In genomic region chr12:41022516-41022915, GRCm38 (mm10) we compare ENCODE assay signal across 21 mouse cellular contexts. TPM values are rescaled to one million over a fixed set of nuclear protein-coding genes. Genes with fewer than 3 reads are reported as not detected.
DNase-seq lines count a peak whose midpoint lies in the region; ATAC-seq and TF ChIP-seq lines count a peak whose summit lies in the region.
"Had no signal": no experiment of that assay in that cellular context is flagged by ENCODE, and none has a peak within 500 bp of the region (broad histone marks: within the 10 kb centered on the region; RNA-seq: fewer than 3 reads in every experiment).

No protein-coding gene starts in this region.

- TF ChIP-seq CTCF in kidney, postnatal 0 days (IDR thresholded peaks at IDR 0.05; ENCODE audit: low read depth), result no peak

- WGBS in kidney, postnatal 0 days, result 60% methylated on average over 1 of the region's 1 CpGs
- WGBS in liver, embryonic 12.5 days (ENCODE audit: insufficient replicate concordance), result 85% methylated on average over 1 of the region's 1 CpGs

- peak; percentile 36 for ATAC-seq in frontal cortex, adult (ENCODE audit: low TSS enrichment)
- ATAC-seq in kidney, postnatal 0 days (replicated peaks; ENCODE audit: low FRiP score, low read depth), result no peak
- no peak for ATAC-seq in liver, embryonic 12.5 days
- ATAC-seq in activated CD4-positive, CD25-positive, alpha-beta regulatory T cell, adult 4 months, result no peak

- no peak overlapping the region for H3K27ac ChIP-seq in kidney, postnatal 0 days
- no peak overlapping the region for H3K27ac ChIP-seq in liver, embryonic 12.5 days
- H3K27ac ChIP-seq: forebrain, embryonic 12.5 days; gastrocnemius, adult 2 months; hindbrain, embryonic 14.5 days; limb, embryonic 15.5 days; liver, embryonic 15.5 days; midbrain, embryonic 12.5 days; neural tube, embryonic 15.5 days had no signal

- H3K9me3 ChIP-seq in kidney, postnatal 0 days (replicated peaks; ENCODE audit: low read length), result no peaks in the 10 kb centered on the region
- H3K9me3 ChIP-seq in liver, embryonic 12.5 days (replicated peaks), result no peaks in the 10 kb centered on the region
- H3K9me3 ChIP-seq: limb, embryonic 15.5 days; liver, embryonic 15.5 days; midbrain, embryonic 12.5 days; neural tube, embryonic 15.5 days had no signal

- no peaks in the 10 kb centered on the region for H3K4me1 ChIP-seq in kidney, postnatal 0 days (replicated peaks; ENCODE audit: insufficient read depth, low read length)
- H3K4me1 ChIP-seq in liver, embryonic 12.5 days, result peaks cover 22% of the 10 kb centered on the region
- H3K4me1 ChIP-seq: forebrain, embryonic 12.5 days; limb, embryonic 15.5 days; midbrain, embryonic 12.5 days had no signal

- no peak overlapping the region for H3K9ac ChIP-seq in kidney, postnatal 0 days (ENCODE audit: low read depth, low read length)
- H3K9ac ChIP-seq in liver, embryonic 12.5 days, result no peak overlapping the region
- H3K9ac ChIP-seq: forebrain, embryonic 12.5 days; hindbrain, embryonic 14.5 days; limb, embryonic 15.5 days; liver, embryonic 15.5 days; midbrain, embryonic 12.5 days; neural tube, embryonic 15.5 days had no signal

- H3K27me3 ChIP-seq in kidney, postnatal 0 days (ENCODE audit: insufficient read depth, low read length), result no peaks in the 10 kb centered on the region
- no peaks in the 10 kb centered on the region for H3K27me3 ChIP-seq in liver, embryonic 12.5 days (replicated peaks)
- H3K27me3 ChIP-seq: forebrain, embryonic 12.5 days; limb, embryonic 15.5 days; liver, embryonic 15.5 days; midbrain, embryonic 12.5 days; neural tube, embryonic 15.5 days had no signal

- no peak overlapping the region for H3K4me2 ChIP-seq in kidney, postnatal 0 days (ENCODE audit: low read length)
- H3K4me2 ChIP-seq in liver, embryonic 12.5 days, result no peak overlapping the region
- H3K4me2 ChIP-seq: forebrain, embryonic 12.5 days; hindbrain, embryonic 14.5 days; limb, embryonic 15.5 days; liver, embryonic 15.5 days; midbrain, embryonic 12.5 days; neural tube, embryonic 15.5 days had no signal

- H3K36me3 ChIP-seq in kidney, postnatal 0 days (ENCODE audit: insufficient read depth, low read length), result no peaks in the 10 kb centered on the region
- no peaks in the 10 kb centered on the region for H3K36me3 ChIP-seq in liver, embryonic 12.5 days
- H3K36me3 ChIP-seq: forebrain, embryonic 12.5 days; limb, embryonic 15.5 days; liver, embryonic 15.5 days; midbrain, embryonic 12.5 days; neural tube, embryonic 15.5 days had no signal

- no peak overlapping the region for H3K4me3 ChIP-seq in kidney, postnatal 0 days (replicated peaks; ENCODE audit: low read depth, low read length)
- H3K4me3 ChIP-seq in liver, embryonic 12.5 days, result no peak overlapping the region
- H3K4me3 ChIP-seq: forebrain, embryonic 12.5 days; gastrocnemius, adult 2 months; limb, embryonic 15.5 days; liver, embryonic 15.5 days; midbrain, embryonic 12.5 days; neural tube, embryonic 15.5 days had no signal

- no peak for DNase-seq in frontal cortex, postnatal 25 days (ENCODE audit: low spot score in 2 of 2)
- DNase-seq in kidney, postnatal 0 days (ENCODE audit: low spot score), result peak; percentile 8
- no peak for DNase-seq in kidney, postnatal 14 days
- DNase-seq in 3134 (ENCODE audit: extremely low read depth, insufficient read length, low spot score), result peak; percentile 14
- DNase-seq in brain, adult 2 months (ENCODE audit: low read depth, low spot score), result peak; percentile 69
- DNase-seq: adrenal gland, postnatal 25 days; cerebellum, adult 11 months; cerebellum, postnatal 14 days; gastrocnemius, adult 2 months; heart, postnatal 4 days; kidney, adult 9 months; layer of hippocampus, postnatal 36 days had no signal

RNA-seq across cellular contexts. Expression of gene Immp2l, which starts 1.4 kb away (rescaled TPM):
- polyA plus RNA-seq in kidney, postnatal 0 days (2015; fragmentation: Nextera tagmentation; extraction: Ambion mirVana), result 8.7 and 10.9 TPM in 2 replicates
- 11.6 and 13.0 TPM in 2 replicates for polyA plus RNA-seq in liver, embryonic 12.5 days (2016; fragmentation: Nextera tagmentation; extraction: Ambion mirVana)
- polyA plus RNA-seq in activated CD4-positive, CD25-positive, alpha-beta regulatory T cell, adult 4 months (2017; shearing (Covaris generic)), result 10 to 100 TPM; 13.8 to 18.7 TPM

Comparison
In these comparisons a context has a peak if more than half of its experiments do, and no peak if none do; other contexts are left out.
1. DNase-seq: peak in kidney, postnatal 0 days (single experiment), 3134 (single experiment) and brain, adult 2 months (single experiment); none in frontal cortex, postnatal 25 days (0 of 2) and kidney, postnatal 14 days (single experiment).